Mouse (Mus musculus): ENCODE measurements around the gene Wnt6. TPM values are rescaled to one million over a fixed set of nuclear protein-coding genes. Genes with fewer than 3 reads are reported as not detected.

Gene Wnt6
- polyA plus RNA-seq, 1 experiment from 2014 or later: 4.4 TPM

DNA sequence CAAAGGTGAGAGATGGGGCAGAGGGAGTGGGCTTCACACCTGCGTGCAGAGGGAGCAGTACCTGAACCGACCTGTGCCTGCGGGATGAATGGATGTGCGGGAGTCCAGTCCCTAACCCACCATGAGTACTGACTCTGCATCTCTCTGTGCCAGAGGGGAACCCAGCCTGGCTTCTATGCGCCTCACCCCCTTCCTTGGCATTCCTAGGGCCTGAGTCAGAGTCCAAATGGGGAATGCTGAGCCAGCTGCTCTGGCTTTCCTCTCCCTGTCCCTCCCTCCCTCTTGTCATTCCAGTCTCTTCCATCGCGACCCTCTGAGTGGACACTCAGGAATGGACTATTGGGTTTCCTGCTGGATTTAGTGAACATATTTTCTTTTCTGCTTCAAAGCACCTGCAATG, 22.4 kb upstream of the Wnt6 start:
- H3K27ac ChIP-seq: no peak overlapping the region
- 74% methylated on average over 7 of the region's 7 CpGs for WGBS

DNA sequence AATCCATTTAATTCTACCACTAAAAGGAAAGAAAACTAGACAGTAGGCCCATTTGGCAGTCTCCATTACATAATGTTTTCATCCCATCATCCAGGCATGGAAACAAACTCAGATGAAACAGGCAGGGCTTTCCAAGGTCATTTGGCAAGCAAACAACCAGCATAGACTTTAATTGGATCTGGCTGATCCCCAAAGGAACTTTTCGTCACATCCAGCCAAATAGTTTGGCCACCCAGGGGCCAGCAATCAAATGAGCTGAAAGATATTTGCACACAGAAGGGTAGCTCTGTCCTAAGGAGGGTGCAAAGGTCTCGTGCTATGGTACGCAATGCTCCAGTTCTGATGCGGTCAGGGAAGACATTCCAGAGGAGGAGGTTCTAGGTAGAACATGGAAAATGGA, 21.0 kb upstream of the Wnt6 start:
- Histone ChIP-seq H3K27me3 (ENCODE audit: control insufficient read depth, insufficient read depth, low read length) (0 out of 2 replicates have a peak, but pooled peaks cover 6% of the 10 kb centered on the region), H3K4me2 (replicated peaks) (no peak overlapping the region), H3K9ac (no peak overlapping the region), H3K27ac (no peak overlapping the region), H3K36me3 (replicated peaks; ENCODE audit: control insufficient read depth, insufficient read depth) (no peaks in the 10 kb centered on the region), H3K4me3 (replicated peaks; ENCODE audit: low read length) (no peak overlapping the region), H3K4me1 (replicated peaks; ENCODE audit: control insufficient read depth, insufficient read depth, low read length) (no peaks in the 10 kb centered on the region), H3K9me3 (ENCODE audit: control insufficient read depth, low read length) (no peaks in the 10 kb centered on the region)
- DNase-seq (ENCODE audit: low spot score): no peak
- ATAC-seq (ENCODE audit: low FRiP score): no peak
- WGBS: 82% methylated on average over 4 of the region's 4 CpGs

More for the DNA sequence above, 22.4 kb upstream of the Wnt6 start:
- no peak for DNase-seq (ENCODE audit: low spot score)
- Histone ChIP-seq H3K4me1 (replicated peaks; ENCODE audit: control insufficient read depth, insufficient read depth, low read length) (no peaks in the 10 kb centered on the region), H3K4me2 (replicated peaks) (no peak overlapping the region), H3K36me3 (replicated peaks; ENCODE audit: control insufficient read depth, insufficient read depth) (no peaks in the 10 kb centered on the region), H3K27me3 (ENCODE audit: control insufficient read depth, insufficient read depth, low read length) (0 out of 2 replicates have a peak, but pooled peaks cover 6% of the 10 kb centered on the region), H3K4me3 (replicated peaks; ENCODE audit: low read length) (no peak overlapping the region), H3K9me3 (ENCODE audit: control insufficient read depth, low read length) (no peaks in the 10 kb centered on the region), H3K9ac (no peak overlapping the region)
- no peak for ATAC-seq (ENCODE audit: low FRiP score)

DNA sequence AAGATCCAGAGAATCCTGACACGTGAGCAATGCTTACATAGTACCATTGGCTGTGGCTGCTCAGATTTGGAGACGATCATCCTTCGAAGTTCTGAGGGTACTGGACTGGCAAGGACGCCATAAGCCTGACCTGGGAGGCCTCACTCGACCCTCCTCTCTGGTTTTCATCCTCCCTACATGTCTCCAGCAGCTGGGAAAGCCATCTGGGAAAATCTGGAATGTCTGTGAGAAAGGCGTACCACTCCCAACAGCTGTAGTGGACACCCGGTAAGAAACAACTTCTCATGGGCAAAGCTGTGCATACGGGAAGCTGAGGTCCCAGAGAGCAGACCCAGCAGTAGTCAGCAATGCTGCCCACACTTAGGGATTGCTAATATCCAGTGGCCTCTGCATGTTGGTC, 19.5 kb upstream of the Wnt6 start:
- H3K4me1 ChIP-seq (replicated peaks; ENCODE audit: control insufficient read depth, insufficient read depth, low read length): no peaks in the 10 kb centered on the region
- no peak overlapping the region for H3K4me2 ChIP-seq (replicated peaks)
- no peak overlapping the region for H3K9ac ChIP-seq
- DNase-seq (ENCODE audit: low spot score) (no peak), ATAC-seq (ENCODE audit: low FRiP score) (no peak)
- H3K36me3 ChIP-seq (replicated peaks; ENCODE audit: control insufficient read depth, insufficient read depth): no peaks in the 10 kb centered on the region
- WGBS: 86% methylated on average over 8 of the region's 8 CpGs
- no peak overlapping the region for H3K27ac ChIP-seq
- 0 out of 2 replicates have a peak, but pooled peaks cover 6% of the 10 kb centered on the region for H3K27me3 ChIP-seq (ENCODE audit: control insufficient read depth, insufficient read depth, low read length)
- H3K4me3 ChIP-seq (replicated peaks; ENCODE audit: low read length): no peak overlapping the region
- H3K9me3 ChIP-seq (ENCODE audit: control insufficient read depth, low read length): no peaks in the 10 kb centered on the region

DNA sequence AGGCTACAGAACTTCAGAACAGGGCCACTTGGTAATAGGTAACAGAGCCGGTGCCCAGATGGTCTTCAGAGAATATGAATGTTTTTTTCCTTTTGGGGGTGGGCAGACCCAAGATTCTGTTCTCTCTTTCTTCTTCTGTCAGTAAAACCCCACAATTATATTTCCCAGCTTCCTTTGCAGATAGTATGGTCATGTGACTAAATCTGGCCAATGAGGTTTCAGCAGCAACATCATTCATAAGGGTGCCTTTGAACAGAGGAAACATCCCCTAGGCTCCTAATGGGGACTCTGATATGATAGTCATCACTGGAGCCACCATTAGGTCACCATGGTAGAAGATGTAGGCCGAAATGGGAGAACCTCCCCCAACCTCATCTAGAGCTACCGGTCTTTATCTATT, 18.9 kb upstream of the Wnt6 start:
- ATAC-seq (ENCODE audit: low FRiP score): no peak
- Histone ChIP-seq H3K9ac (no peak overlapping the region), H3K4me2 (replicated peaks) (no peak overlapping the region), H3K36me3 (replicated peaks; ENCODE audit: control insufficient read depth, insufficient read depth) (no peaks in the 10 kb centered on the region), H3K9me3 (ENCODE audit: control insufficient read depth, low read length) (no peaks in the 10 kb centered on the region), H3K4me1 (replicated peaks; ENCODE audit: control insufficient read depth, insufficient read depth, low read length) (no peaks in the 10 kb centered on the region), H3K27ac (no peak overlapping the region), H3K27me3 (ENCODE audit: control insufficient read depth, insufficient read depth, low read length) (0 out of 2 replicates have a peak, but pooled peaks cover 6% of the 10 kb centered on the region), H3K4me3 (replicated peaks; ENCODE audit: low read length) (no peak overlapping the region)
- 97% methylated on average over 3 of the region's 3 CpGs for WGBS
- DNase-seq (ENCODE audit: low spot score): no peak

DNA sequence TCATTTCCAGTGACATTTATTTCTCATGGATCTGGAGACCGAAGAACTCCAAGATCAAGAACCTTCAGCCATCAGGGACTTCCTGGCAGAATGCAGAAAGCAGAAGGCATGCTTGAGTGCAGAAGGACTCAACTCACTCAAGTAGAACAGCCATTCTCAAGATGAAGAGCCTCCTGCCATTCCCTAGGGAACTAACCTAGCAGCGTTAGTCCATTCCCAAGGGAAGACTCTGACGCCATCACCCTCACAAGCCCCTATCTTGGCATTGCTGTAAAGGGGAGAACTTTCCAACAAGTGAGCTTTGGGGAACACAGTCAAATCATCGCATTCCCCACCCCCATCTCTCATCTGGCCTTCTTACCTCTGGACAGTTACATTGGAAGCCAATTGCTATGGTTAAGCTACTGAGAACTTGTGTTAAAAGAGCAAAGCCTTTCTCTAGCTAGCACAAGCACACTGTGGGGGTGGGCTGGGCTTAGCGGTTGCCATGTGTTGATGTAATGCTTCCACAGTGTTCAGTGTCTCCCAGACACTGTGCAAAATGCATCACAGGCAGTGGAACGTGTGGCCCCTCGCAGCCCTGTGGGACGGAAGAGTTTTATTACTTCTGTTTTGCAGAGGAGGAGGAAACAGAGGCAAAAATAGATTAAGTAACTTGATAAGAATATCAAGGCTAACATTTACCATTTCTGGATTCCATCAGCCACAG, 18.3 kb upstream of the Wnt6 start:
- no peaks in the 10 kb centered on the region for H3K36me3 ChIP-seq (replicated peaks; ENCODE audit: control insufficient read depth, insufficient read depth)
- DNase-seq (ENCODE audit: low spot score) (no peak), ATAC-seq (ENCODE audit: low FRiP score) (no peak)
- no peaks in the 10 kb centered on the region for H3K4me1 ChIP-seq (replicated peaks; ENCODE audit: control insufficient read depth, insufficient read depth, low read length)
- WGBS: 90% methylated on average over 8 of the region's 8 CpGs
- H3K4me2 ChIP-seq (replicated peaks): no peak overlapping the region
- H3K9ac ChIP-seq: no peak overlapping the region
- H3K4me3 ChIP-seq (replicated peaks; ENCODE audit: low read length): no peak overlapping the region
- H3K27me3 ChIP-seq (ENCODE audit: control insufficient read depth, insufficient read depth, low read length): 0 out of 2 replicates have a peak, but pooled peaks cover 1% of the 10 kb centered on the region
- no peaks in the 10 kb centered on the region for H3K9me3 ChIP-seq (ENCODE audit: control insufficient read depth, low read length)
- no peak overlapping the region for H3K27ac ChIP-seq

DNA sequence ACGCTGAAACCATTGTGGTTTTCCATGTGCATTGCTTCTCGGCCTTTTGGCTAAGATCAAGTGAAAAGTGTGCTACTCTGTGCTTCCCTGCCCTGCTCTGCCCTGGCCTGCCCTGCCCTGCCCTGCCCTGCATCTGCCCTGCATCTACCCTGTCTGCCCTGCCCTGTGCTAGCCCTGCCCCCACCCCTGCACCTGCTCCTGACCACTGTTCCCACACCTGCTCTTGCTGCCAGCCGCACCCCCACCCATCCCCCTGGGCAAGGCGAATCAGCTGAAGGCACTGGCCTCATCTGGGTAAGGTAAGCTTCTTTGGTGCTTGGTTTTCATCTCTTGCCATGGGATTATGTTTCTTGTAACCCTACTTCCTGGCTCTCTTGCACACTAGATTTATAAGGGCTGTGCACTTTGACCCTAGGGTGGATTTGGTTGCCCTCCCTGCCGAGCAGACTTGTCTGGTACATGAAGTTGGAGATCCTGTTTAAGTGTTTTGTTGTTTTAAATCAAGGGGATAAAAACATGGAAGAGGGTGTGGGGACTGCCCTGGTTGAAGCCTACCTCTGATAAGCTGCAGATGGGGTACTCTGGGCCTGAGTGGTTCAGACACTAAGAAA, 17.4 kb upstream of the Wnt6 start:
- H3K4me1 ChIP-seq (replicated peaks; ENCODE audit: control insufficient read depth, insufficient read depth, low read length): no peaks in the 10 kb centered on the region
- H3K4me2 ChIP-seq (replicated peaks): no peak overlapping the region
- no peak for ATAC-seq (ENCODE audit: low FRiP score)
- 74% methylated on average over 5 of the region's 5 CpGs for WGBS
- H3K9ac ChIP-seq: no peak overlapping the region
- no peaks in the 10 kb centered on the region for H3K36me3 ChIP-seq (replicated peaks; ENCODE audit: control insufficient read depth, insufficient read depth)
- H3K27me3 ChIP-seq (ENCODE audit: control insufficient read depth, insufficient read depth, low read length): no peaks in the 10 kb centered on the region
- H3K27ac ChIP-seq: no peak overlapping the region
- DNase-seq (ENCODE audit: low spot score): no peak
- H3K4me3 ChIP-seq (replicated peaks; ENCODE audit: low read length): no peak overlapping the region
- no peaks in the 10 kb centered on the region for H3K9me3 ChIP-seq (ENCODE audit: control insufficient read depth, low read length)

DNA sequence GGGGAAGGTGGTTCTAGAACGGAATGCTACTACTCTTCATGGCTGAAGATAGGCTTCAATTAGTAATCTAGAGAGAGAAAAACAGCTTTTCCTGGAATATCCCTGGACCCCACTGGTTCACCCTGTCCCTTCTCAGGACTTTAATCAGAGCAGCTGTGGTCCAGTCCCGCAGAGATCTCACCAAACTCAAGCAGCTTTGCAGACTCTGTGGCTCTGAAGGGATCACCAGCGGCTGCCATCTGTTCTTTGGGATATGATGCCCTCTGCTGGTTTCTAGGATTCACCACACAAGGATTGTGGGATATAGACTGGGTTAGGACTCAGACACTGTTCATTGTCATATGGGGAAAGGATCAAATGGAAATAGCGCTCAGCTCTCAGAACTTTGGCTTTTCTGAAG, 11.9 kb upstream of the Wnt6 start:
- no peak overlapping the region for H3K4me3 ChIP-seq (replicated peaks; ENCODE audit: low read length)
- H3K9ac ChIP-seq: no peak overlapping the region
- H3K4me1 ChIP-seq (replicated peaks; ENCODE audit: control insufficient read depth, insufficient read depth, low read length): no peaks in the 10 kb centered on the region
- no peak for ATAC-seq (ENCODE audit: low FRiP score)
- H3K4me2 ChIP-seq (replicated peaks): no peak overlapping the region
- no peaks in the 10 kb centered on the region for H3K9me3 ChIP-seq (ENCODE audit: control insufficient read depth, low read length)
- H3K27me3 ChIP-seq (ENCODE audit: control insufficient read depth, insufficient read depth, low read length): 0 out of 2 replicates have a peak, but pooled peaks cover 19% of the 10 kb centered on the region
- peak; percentile 56 for DNase-seq (ENCODE audit: low spot score)
- no peak overlapping the region for H3K27ac ChIP-seq
- no peaks in the 10 kb centered on the region for H3K36me3 ChIP-seq (replicated peaks; ENCODE audit: control insufficient read depth, insufficient read depth)
- WGBS: 36% methylated on average over 4 of the region's 4 CpGs

DNA sequence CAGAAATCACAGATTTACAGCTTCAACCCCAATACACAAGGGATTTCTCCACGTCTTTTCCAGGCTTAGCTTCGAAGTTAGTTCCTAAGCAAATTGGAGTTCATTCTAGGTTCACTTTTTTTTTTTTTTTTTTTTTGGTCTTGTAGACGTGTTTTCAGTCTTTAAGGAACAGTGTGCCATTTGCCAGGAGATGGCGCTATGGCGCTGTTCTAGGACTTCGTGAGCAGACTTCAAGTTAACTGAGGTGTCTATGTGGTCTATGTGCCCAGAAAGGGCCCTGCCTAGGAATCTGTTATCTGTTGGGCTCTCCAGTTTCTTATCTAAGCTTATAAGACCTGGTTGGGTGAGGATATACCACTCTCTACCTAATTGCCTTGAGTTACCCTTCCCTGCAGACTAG, 8.6 kb upstream of the Wnt6 start:
- DNase-seq (ENCODE audit: low spot score): peak; percentile 79
- 6% methylated on average over 6 of the region's 6 CpGs for WGBS
- H3K27me3 ChIP-seq (ENCODE audit: control insufficient read depth, insufficient read depth, low read length): peaks cover 32% of the 10 kb centered on the region
- no peaks in the 10 kb centered on the region for H3K4me1 ChIP-seq (replicated peaks; ENCODE audit: control insufficient read depth, insufficient read depth, low read length)
- no peak for ATAC-seq (ENCODE audit: low FRiP score)
- H3K4me3 ChIP-seq (replicated peaks; ENCODE audit: low read length): no peak overlapping the region
- H3K27ac ChIP-seq: no peak overlapping the region
- no peak overlapping the region for H3K9ac ChIP-seq
- no peaks in the 10 kb centered on the region for H3K36me3 ChIP-seq (replicated peaks; ENCODE audit: control insufficient read depth, insufficient read depth)
- H3K4me2 ChIP-seq (replicated peaks): no peak overlapping the region
- H3K9me3 ChIP-seq (ENCODE audit: control insufficient read depth, low read length): no peaks in the 10 kb centered on the region

DNA sequence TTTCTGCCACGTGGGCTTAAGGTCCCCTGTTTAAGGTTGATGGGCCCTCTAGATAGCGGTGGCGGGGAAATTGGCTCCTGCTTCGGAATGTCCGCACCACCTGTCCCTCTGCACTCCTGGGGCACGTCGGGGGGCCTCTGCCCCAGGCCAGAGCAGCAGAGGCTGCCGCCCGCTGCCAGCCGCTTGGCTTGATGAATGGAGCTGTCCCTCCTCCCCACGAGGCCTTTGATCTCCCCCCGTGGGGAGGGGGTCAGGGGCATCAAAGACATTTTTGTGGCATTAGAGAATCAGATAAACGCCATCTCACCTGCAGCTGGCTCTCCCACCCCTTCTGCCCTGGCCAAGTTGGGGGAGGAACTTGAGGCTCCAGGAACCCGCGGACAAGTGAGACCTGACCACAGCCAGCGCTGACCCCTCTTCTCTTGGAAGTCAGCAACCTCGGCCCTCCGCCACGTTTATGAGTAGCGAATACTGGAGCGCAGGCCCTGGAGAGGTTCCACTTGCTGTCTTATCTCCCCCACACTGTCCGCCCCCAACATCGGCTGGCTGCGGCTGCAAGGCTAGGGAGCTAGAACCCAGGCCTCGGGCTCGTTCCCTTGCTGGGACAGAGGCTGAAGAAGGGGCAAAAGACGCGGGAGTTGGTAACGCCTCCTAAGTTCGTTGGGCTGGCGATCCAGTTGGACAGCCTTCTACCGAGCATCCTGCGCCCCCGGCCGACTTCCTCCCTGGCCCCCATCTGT, 795 bp upstream of the Wnt6 start:
- no peaks in the 10 kb centered on the region for H3K9me3 ChIP-seq (ENCODE audit: control insufficient read depth, low read length)
- no peak for ATAC-seq (ENCODE audit: low FRiP score)
- H3K4me1 ChIP-seq (replicated peaks; ENCODE audit: control insufficient read depth, insufficient read depth, low read length): peaks cover 15% of the 10 kb centered on the region; the same call in 1 of the 2 replicates
- H3K36me3 ChIP-seq (replicated peaks; ENCODE audit: control insufficient read depth, insufficient read depth): no peaks in the 10 kb centered on the region
- under 1% methylated on average over 35 of the region's 35 CpGs for WGBS
- no peak overlapping the region for H3K27ac ChIP-seq
- peaks cover 90% of the 10 kb centered on the region for H3K27me3 ChIP-seq (ENCODE audit: control insufficient read depth, insufficient read depth, low read length)
- peak overlapping the region; percentile 75 for H3K4me2 ChIP-seq (replicated peaks)
- H3K4me3 ChIP-seq (replicated peaks; ENCODE audit: low read length): peak overlapping the region; percentile 42
- DNase-seq (ENCODE audit: low spot score): no peak
- peak overlapping the region; percentile 44; the same call in 1 of the 2 replicates for H3K9ac ChIP-seq

Data from hindbrain, embryonic 14.5 days (tissue).